Mouse (Mus musculus) ES-E14 (cell line): ENCODE data around the gene Adgrb3.

Experiments used
- CHD2 ChIP-seq: IDR thresholded peaks from 2 replicates; pipeline ENCODE4 v1.6.1; 2014; ENCODE audit warnings: mild to moderate bottlenecking, low read depth, low read length, inconsistent platforms
- HCFC1 ChIP-seq: IDR thresholded peaks from 2 replicates; pipeline ENCODE4 v1.6.1; 2012; ENCODE audit warnings: low read length, inconsistent platforms, borderline replicate concordance; ENCODE audit not compliant: insufficient read depth
- MAFK ChIP-seq: IDR thresholded peaks from 2 replicates; pipeline ENCODE4 v1.6.1; 2014; ENCODE audit warnings: mild to moderate bottlenecking, low read depth, low read length, inconsistent platforms; ENCODE audit not compliant: insufficient read depth
- ZC3H11A ChIP-seq: IDR thresholded peaks from 2 replicates; pipeline ENCODE4 v1.6.1; 2012; ENCODE audit warnings: low read depth, mild to moderate bottlenecking, inconsistent platforms, low read length, borderline replicate concordance
- ZNF384 ChIP-seq: IDR thresholded peaks from 2 replicates; pipeline ENCODE4 v1.6.1; 2012; ENCODE audit warnings: low read depth, low read length, inconsistent platforms

GRCm38 (mm10) chr1:25081265-25081849 is 748.1 kb downstream of the Adgrb3 start:
- no peak for TF ChIP-seq MAFK
- no peak for TF ChIP-seq CHD2
- no peak for TF ChIP-seq HCFC1
- TF ChIP-seq ZC3H11A, result no peak
- no peak for TF ChIP-seq ZNF384
